Mouse (Mus musculus) heart, adult 2 months (tissue): Measurements from ENCODE around the gene Umad1. TPM values are rescaled to one million over a fixed set of nuclear protein-coding genes. Genes with fewer than 3 reads are reported as not detected.

Experiments used
- DNase-seq, 2 experiments: peaks; one replicate each; pipeline ENCODE4 v3.0.0; 2021
- H3K27ac ChIP-seq: fragments of 200-600 bp; 2 replicates; pipeline ENCODE4 v1.8.1; 2022
- H3K27me3 ChIP-seq: fragments of 200-500 bp; 2 replicates; pipeline ENCODE4 v1.6.1; 2012; ENCODE audit warnings: mild to moderate bottlenecking, low read length, inconsistent platforms, mixed read lengths; ENCODE audit not compliant: control insufficient read depth, insufficient read depth
- H3K36me3 ChIP-seq: fragments of 200-500 bp; 2 replicates; pipeline ENCODE4 v1.6.1; 2012; ENCODE audit warnings: low read length, inconsistent platforms; ENCODE audit not compliant: control insufficient read depth, insufficient read depth
- H3K4me1 ChIP-seq: fragments of 200-500 bp; 2 replicates; pipeline ENCODE4 v1.6.1; 2011; ENCODE audit warnings: low read length; ENCODE audit not compliant: control insufficient read depth, insufficient read depth
- H3K4me3 ChIP-seq: fragments of 200-600 bp; 2 replicates; pipeline ENCODE4 v1.8.1; 2022
- H3K79me2 ChIP-seq: fragments of 200-500 bp; replicated peaks from 2 replicates; pipeline ENCODE4 v1.6.1; 2012; ENCODE audit warnings: mild to moderate bottlenecking, inconsistent platforms, low read length, moderate library complexity, mixed read lengths; ENCODE audit not compliant: control insufficient read depth, insufficient read depth
- H3K9ac ChIP-seq: fragments of 200-500 bp; 2 replicates; pipeline ENCODE4 v1.6.1; 2012; ENCODE audit warnings: low read depth, mild to moderate bottlenecking, control low read depth, inconsistent platforms, low read length, mixed read lengths
- CTCF ChIP-seq: fragments of 200-600 bp; IDR thresholded peaks from 2 replicates; pipeline ENCODE4 v1.8.1; 2022; ENCODE audit warnings: antibody characterized with exemption, mild to moderate bottlenecking, moderate library complexity
- EP300 ChIP-seq: fragments of 200-500 bp; IDR thresholded peaks from 2 replicates; pipeline ENCODE4 v1.6.1; 2011; ENCODE audit warnings: low read depth, low read length, control low read depth; ENCODE audit not compliant: insufficient read depth
- POLR2A ChIP-seq: fragments of 200-500 bp; IDR thresholded peaks from 2 replicates; pipeline ENCODE4 v1.6.1; 2011; ENCODE audit warnings: mild to moderate bottlenecking, low read depth, low read length, control low read depth; ENCODE audit not compliant: insufficient read depth
- WGBS: fragments of 180-500 bp; shearing (Covaris S2); methylation state at CpG from one replicate; pipeline ENCODE4 v1.1.7; 2018; 5-methylcytosine and 5-hydroxymethylcytosine counted together
- intact Hi-C: fragments of 180-260 bp; cut with DNase I; formaldehyde crosslinking; loops from one replicate; pipeline ENCODE4 v1.15.1; 2025
- polyA plus RNA-seq: library from polyadenylated mRNA; depleted of rRNA; stranded (reverse); fragments of >200 nt; gene quantifications from 2 replicates; pipeline ENCODE4 v1.2.3, GENCODE M21; 2012
- total RNA-seq, 2 experiments: library from RNA; stranded (reverse); gene quantifications; 2 replicates each; pipeline ENCODE4 v1.2.3; 2021

Umad1 gene
- total and polyA plus RNA-seq, 3 experiments, result 7.3 to 14.0 (median 12.5) TPM

- 79% methylated on average over 5 of the region's 5 CpGs for WGBS
Measured at GRCm38 (mm10) chr6:8455599-8455998, 196.5 kb downstream of the Umad1 start.

GRCm38 (mm10) chr6:8458596-8458995 lies 199.5 kb downstream of the Umad1 start:
- 87% methylated on average over 4 of the region's 4 CpGs for WGBS
- intact Hi-C loops, result no loop called here

More at GRCm38 (mm10) chr6:8455599-8455998, 196.5 kb downstream of the Umad1 start:
- intact Hi-C loops, result no loop called here
- no peak for DNase-seq
- no peak overlapping the region for H3K27ac ChIP-seq
- H3K36me3 ChIP-seq, result no peaks in the 10 kb centered on the region
- H3K4me1 ChIP-seq, result no peaks in the 10 kb centered on the region
- no peaks in the 10 kb centered on the region for H3K27me3 ChIP-seq
- H3K79me2 ChIP-seq, result no peaks in the 10 kb centered on the region
- H3K9ac ChIP-seq, result no peak overlapping the region
- TF ChIP-seq EP300 (no peak), CTCF (no peak), POLR2A (no peak)
- no peak overlapping the region for H3K4me3 ChIP-seq

GRCm38 (mm10) chr6:8462447-8462846 lies 203.4 kb downstream of the Umad1 start:
- no peak overlapping the region for H3K9ac ChIP-seq
- no peaks in the 10 kb centered on the region for H3K79me2 ChIP-seq
- H3K27me3 ChIP-seq, result no peaks in the 10 kb centered on the region
- WGBS, result 94% methylated on average over 2 of the region's 2 CpGs
- no peak overlapping the region for H3K4me3 ChIP-seq
- no peaks in the 10 kb centered on the region for H3K4me1 ChIP-seq
- TF ChIP-seq CTCF (no peak), POLR2A (no peak), EP300 (no peak)
- intact Hi-C loops, result no loop called here
- no peaks in the 10 kb centered on the region for H3K36me3 ChIP-seq
- no peak for DNase-seq
- no peak overlapping the region for H3K27ac ChIP-seq

More at GRCm38 (mm10) chr6:8458596-8458995, 199.5 kb downstream of the Umad1 start:
- H3K36me3 ChIP-seq, result no peaks in the 10 kb centered on the region
- H3K4me1 ChIP-seq, result no peaks in the 10 kb centered on the region
- H3K9ac ChIP-seq, result no peak overlapping the region
- no peak overlapping the region for H3K27ac ChIP-seq
- no peak overlapping the region for H3K4me3 ChIP-seq
- TF ChIP-seq CTCF, result no peak
- TF ChIP-seq EP300, result no peak
- H3K79me2 ChIP-seq, result no peaks in the 10 kb centered on the region
- no peak for DNase-seq
- H3K27me3 ChIP-seq, result no peaks in the 10 kb centered on the region

- WGBS, result 96% methylated on average over 1 of the region's 1 CpGs
- TF ChIP-seq POLR2A, result no peak
- TF ChIP-seq CTCF, result no peak
- TF ChIP-seq EP300, result no peak
Measured at GRCm38 (mm10) chr6:8465388-8465787, 206.3 kb downstream of the Umad1 start.

DNA sequence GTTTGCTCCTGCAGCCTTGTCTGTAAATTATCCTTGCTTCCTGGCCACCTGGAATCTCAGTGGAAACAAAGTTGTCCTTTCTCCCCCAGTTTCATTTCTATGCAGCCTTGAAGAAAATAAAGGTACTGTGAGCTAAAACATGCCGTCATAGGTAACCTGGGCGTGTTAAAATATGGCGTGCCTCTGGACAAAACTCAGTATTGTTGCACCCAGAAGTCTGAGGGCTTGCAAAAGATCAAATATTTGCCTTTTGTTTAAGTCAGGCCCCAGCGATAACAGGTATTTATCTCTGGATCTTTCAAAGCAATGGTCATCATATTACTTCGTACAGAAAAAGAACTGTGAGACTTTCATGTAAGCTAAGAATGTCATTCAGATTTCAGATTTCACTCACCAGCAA lies 206.9 kb downstream of the Umad1 start:
- H3K27me3 ChIP-seq, result no peaks in the 10 kb centered on the region
- no peak for DNase-seq
- no peak overlapping the region for H3K4me3 ChIP-seq
- H3K9ac ChIP-seq, result no peak overlapping the region
- H3K36me3 ChIP-seq, result no peaks in the 10 kb centered on the region
- intact Hi-C loops, result no loop called here
- no peak overlapping the region for H3K27ac ChIP-seq
- TF ChIP-seq POLR2A (no peak), EP300 (no peak), CTCF (no peak)
- 91% methylated on average over 5 of the region's 5 CpGs for WGBS
- H3K79me2 ChIP-seq, result no peaks in the 10 kb centered on the region
- H3K4me1 ChIP-seq, result no peaks in the 10 kb centered on the region

More at GRCm38 (mm10) chr6:8465388-8465787, 206.3 kb downstream of the Umad1 start:
- no peaks in the 10 kb centered on the region for H3K36me3 ChIP-seq
- H3K9ac ChIP-seq, result no peak overlapping the region
- no peak overlapping the region for H3K4me3 ChIP-seq
- no peaks in the 10 kb centered on the region for H3K4me1 ChIP-seq
- H3K27me3 ChIP-seq, result no peaks in the 10 kb centered on the region
- H3K79me2 ChIP-seq, result no peaks in the 10 kb centered on the region
- no peak overlapping the region for H3K27ac ChIP-seq
- DNase-seq, result no peak
- intact Hi-C loops, result no loop called here

- Histone ChIP-seq H3K27ac (no peak overlapping the region), H3K36me3 (no peaks in the 10 kb centered on the region), H3K4me1 (peaks cover 5% of the 10 kb centered on the region), H3K4me3 (no peak overlapping the region), H3K79me2 (no peaks in the 10 kb centered on the region), H3K27me3 (no peaks in the 10 kb centered on the region), H3K9ac (no peak overlapping the region)
- 87% methylated on average over 10 of the region's 10 CpGs for WGBS
- intact Hi-C loops, result no loop called here
- DNase-seq, result no peak
- no peak for TF ChIP-seq POLR2A
Measured at GRCm38 (mm10) chr6:8467667-8468337, 208.7 kb downstream of the Umad1 start.
